Mouse (Mus musculus) gastrocnemius, adult 2 months (tissue): ENCODE measurements around the gene Fbxo10. TPM values are rescaled to one million over a fixed set of nuclear protein-coding genes. Genes with fewer than 3 reads are reported as not detected.
"Not testable (repeated sequence)": the region's sequence is repeated elsewhere in the genome, so short reads cannot be mapped to it uniquely, and the experiment has no call there.

ENCODE experiments used
- DNase-seq: peaks from one replicate; pipeline ENCODE4 v3.0.0; 2022
- H3K27ac ChIP-seq: fragments of 200-600 bp; 2 replicates; pipeline ENCODE4 v1.8.1; 2022; ENCODE audit warnings: mild to moderate bottlenecking
- H3K4me3 ChIP-seq: fragments of 200-600 bp; 2 replicates; pipeline ENCODE4 v1.8.1; 2022; ENCODE audit warnings: mild to moderate bottlenecking, moderate library complexity
- CTCF ChIP-seq: fragments of 200-600 bp; IDR thresholded peaks from 2 replicates; pipeline ENCODE4 v1.8.1; 2022; ENCODE audit warnings: antibody characterized with exemption, mild to moderate bottlenecking, moderate library complexity
- intact Hi-C: fragments of 180-260 bp; cut with DNase I; formaldehyde crosslinking; loops from one replicate; pipeline ENCODE4 v1.15.1; 2025
- total RNA-seq, 2 experiments: library from RNA; stranded (reverse); gene quantifications; 2 replicates each; pipeline ENCODE4 v1.2.3; 2021

The Fbxo10 gene
- total RNA-seq, 2 experiments from 2014 or later: 2.2 to 2.3 TPM

GRCm38 (mm10) chr4:45012105-45012975 lies 72.1 kb downstream of the Fbxo10 start, which contains the start of gene Zbtb5:
TSS of gene Zbtb5 (minus strand) at chr4:45012412.
- intact Hi-C loops: loop anchor here (10.0 kb wide), 2 partner anchors 392 to 522 kb away; partner anchors contain the start of genes Shb and Slc25a51
- TF ChIP-seq CTCF: no peak
- peak; percentile 99 for DNase-seq
- H3K27ac ChIP-seq: peak within 1 kb of the TSS; percentile 96
- H3K4me3 ChIP-seq: peak within 1 kb of the TSS; percentile 98

GRCm38 (mm10) chr4:45011581-45012104 lies 72.8 kb downstream of the Fbxo10 start:
- Histone ChIP-seq H3K4me3 (peak overlapping the region; percentile 98), H3K27ac (peak overlapping the region; percentile 96)
- intact Hi-C loops: loop anchor here (2.0 to 10.0 kb wide), 3 partner anchors 31 to 523 kb away; partner anchors contain the start of genes Grhpr, Shb and Slc25a51
- peak; percentile 76 for DNase-seq
- TF ChIP-seq CTCF: no peak

- H3K4me3 ChIP-seq: peak overlapping the region; percentile 98
- intact Hi-C loops: loop anchor here (2.0 to 10.0 kb wide), 3 partner anchors 30 to 524 kb away; partner anchors contain the start of genes Grhpr, Shb and Slc25a51
- TF ChIP-seq CTCF: no peak
- peak; percentile 35 for DNase-seq
- peak overlapping the region; percentile 96 for H3K27ac ChIP-seq
Observed at GRCm38 (mm10) chr4:45010806-45011415, 73.5 kb downstream of the Fbxo10 start.

- H3K27ac ChIP-seq: no peak overlapping the region
- no peak for DNase-seq
- intact Hi-C loops: no loop called here
- H3K4me3 ChIP-seq: no peak overlapping the region
- TF ChIP-seq CTCF: no peak
Observed at GRCm38 (mm10) chr4:45005452-45005851, 79.0 kb downstream of the Fbxo10 start.

GRCm38 (mm10) chr4:45000001-45000400 lies 84.4 kb downstream of the Fbxo10 start:
- intact Hi-C loops: no loop called here
- no peak for DNase-seq
- no peak overlapping the region for H3K27ac ChIP-seq
- no peak for TF ChIP-seq CTCF
- H3K4me3 ChIP-seq: no peak overlapping the region

GRCm38 (mm10) chr4:44998071-44998470 lies 86.3 kb downstream of the Fbxo10 start:
- DNase-seq: no peak
- Histone ChIP-seq H3K4me3 (no peak overlapping the region), H3K27ac (no peak overlapping the region)
- TF ChIP-seq CTCF: no peak
- intact Hi-C loops: no loop called here

- no peak for DNase-seq
- H3K27ac ChIP-seq: no peak overlapping the region
- no peak for TF ChIP-seq CTCF
- no peak overlapping the region for H3K4me3 ChIP-seq
- intact Hi-C loops: no loop called here
Observed at GRCm38 (mm10) chr4:44994776-44995175, 89.6 kb downstream of the Fbxo10 start.

GRCm38 (mm10) chr4:44993847-44994246 lies 90.6 kb downstream of the Fbxo10 start:
- no peak for DNase-seq
- H3K27ac ChIP-seq: no peak overlapping the region
- no peak overlapping the region for H3K4me3 ChIP-seq
- intact Hi-C loops: no loop called here
- no peak for TF ChIP-seq CTCF

- intact Hi-C loops, H3K4me3 ChIP-seq: not testable (repeated sequence)
- peak; percentile 42 for DNase-seq
- H3K27ac ChIP-seq: peak overlapping the region; percentile 24; the same call in 1 of the 2 replicates
Observed at GRCm38 (mm10) chr4:44993179-44993578, 91.2 kb downstream of the Fbxo10 start.

GRCm38 (mm10) chr4:44992330-44992729 lies 92.1 kb downstream of the Fbxo10 start:
- H3K27ac ChIP-seq, H3K4me3 ChIP-seq, intact Hi-C loops, DNase-seq: not testable (repeated sequence)

GRCm38 (mm10) chr4:44990560-44990959 lies 93.8 kb downstream of the Fbxo10 start:
- Histone ChIP-seq H3K27ac (no peak overlapping the region), H3K4me3 (no peak overlapping the region)
- no peak for TF ChIP-seq CTCF
- no peak for DNase-seq
- intact Hi-C loops: no loop called here

Other genes with a start within 250 kb of the Fbxo10 start
- 10 to 100 TPM; 23.9 to 24.7 TPM for gene Grhpr, start 103.2 kb downstream of the Fbxo10 start, total RNA-seq
- 1 to 10 TPM; 2.3 to 3.0 TPM for gene Zbtb5, start 72.2 kb downstream of the Fbxo10 start, total RNA-seq
- 1 to 10 TPM; 3.8 to 4.0 TPM for gene Polr1e, start 66.0 kb downstream of the Fbxo10 start, total RNA-seq
- 10 to 100 TPM; 70.2 to 99.3 TPM for gene Tomm5, start 23.5 kb upstream of the Fbxo10 start, total RNA-seq
- gene Frmpd1, start 100.3 kb upstream of the Fbxo10 start, total RNA-seq: under 1 TPM; 0.06 to 0.38 TPM
- gene Trmt10b, start 212.5 kb upstream of the Fbxo10 start, total RNA-seq: 1 to 10 TPM; 4.1 to 6.1 TPM